Mouse (Mus musculus): ENCODE measurements around the gene Sfxn1. TPM values are rescaled to one million over a fixed set of nuclear protein-coding genes. Genes with fewer than 3 reads are reported as not detected.

The Sfxn1 gene
- polyA plus RNA-seq, 1 experiment, result 0.75 TPM

GRCm38 (mm10) chr13:54102061-54102460, 30.4 kb downstream of the Sfxn1 start:
- no peak for TF ChIP-seq TAL1 (IDR thresholded peaks at IDR 0.05; ENCODE audit: low read length)
- TF ChIP-seq GATA1 (IDR thresholded peaks at IDR 0.05; ENCODE audit: low read length), result no peak
- Histone ChIP-seq H3K4me3 (replicated peaks) (no peak overlapping the region), H3K27me3 (ENCODE audit: control insufficient read depth) (no peaks in the 10 kb centered on the region), H3K9me3 (ENCODE audit: control insufficient read depth, low read length) (no peaks in the 10 kb centered on the region), H3K36me3 (ENCODE audit: control insufficient read depth) (peaks cover 89% of the 10 kb centered on the region), H3K4me1 (ENCODE audit: control insufficient read depth) (no peaks in the 10 kb centered on the region)

- Histone ChIP-seq H3K4me1 (ENCODE audit: control insufficient read depth) (no peaks in the 10 kb centered on the region), H3K36me3 (ENCODE audit: control insufficient read depth) (peaks cover 86% of the 10 kb centered on the region), H3K9me3 (ENCODE audit: control insufficient read depth, low read length) (no peaks in the 10 kb centered on the region), H3K27me3 (ENCODE audit: control insufficient read depth) (no peaks in the 10 kb centered on the region), H3K4me3 (replicated peaks) (no peak overlapping the region)
- TF ChIP-seq GATA1 (IDR thresholded peaks at IDR 0.05; ENCODE audit: low read length) (no peak), TAL1 (IDR thresholded peaks at IDR 0.05; ENCODE audit: low read length) (no peak)
Measured at GRCm38 (mm10) chr13:54103271-54103670, 31.6 kb downstream of the Sfxn1 start.

GRCm38 (mm10) chr13:54103866-54104265, 32.2 kb downstream of the Sfxn1 start:
- Histone ChIP-seq H3K36me3 (ENCODE audit: control insufficient read depth) (peaks cover 83% of the 10 kb centered on the region), H3K9me3 (ENCODE audit: control insufficient read depth, low read length) (no peaks in the 10 kb centered on the region), H3K4me3 (replicated peaks) (no peak overlapping the region), H3K27me3 (ENCODE audit: control insufficient read depth) (no peaks in the 10 kb centered on the region), H3K4me1 (ENCODE audit: control insufficient read depth) (no peaks in the 10 kb centered on the region)
- no peak for TF ChIP-seq TAL1 (IDR thresholded peaks at IDR 0.05; ENCODE audit: low read length)
- TF ChIP-seq GATA1 (IDR thresholded peaks at IDR 0.05; ENCODE audit: low read length), result no peak

- Histone ChIP-seq H3K4me3 (replicated peaks) (no peak overlapping the region), H3K36me3 (ENCODE audit: control insufficient read depth) (peaks cover 2% of the 10 kb centered on the region), H3K27me3 (ENCODE audit: control insufficient read depth) (no peaks in the 10 kb centered on the region), H3K9me3 (ENCODE audit: control insufficient read depth, low read length) (peaks cover 4% of the 10 kb centered on the region; the same call in 1 of the 2 replicates), H3K4me1 (ENCODE audit: control insufficient read depth) (no peaks in the 10 kb centered on the region)
- TF ChIP-seq TAL1 (IDR thresholded peaks at IDR 0.05; ENCODE audit: low read length), result no peak
- TF ChIP-seq GATA1 (IDR thresholded peaks at IDR 0.05; ENCODE audit: low read length), result no peak
Measured at GRCm38 (mm10) chr13:54113819-54114550, 42.3 kb downstream of the Sfxn1 start.

GRCm38 (mm10) chr13:54114931-54115330, 43.3 kb downstream of the Sfxn1 start:
- no peak overlapping the region for H3K4me3 ChIP-seq (replicated peaks)
- H3K27me3 ChIP-seq (ENCODE audit: control insufficient read depth), result no peaks in the 10 kb centered on the region
- no peak for TF ChIP-seq TAL1 (IDR thresholded peaks at IDR 0.05; ENCODE audit: low read length)
- no peak for TF ChIP-seq GATA1 (IDR thresholded peaks at IDR 0.05; ENCODE audit: low read length)
- H3K4me1 ChIP-seq (ENCODE audit: control insufficient read depth), result no peaks in the 10 kb centered on the region
- peaks cover 4% of the 10 kb centered on the region; the same call in 1 of the 2 replicates for H3K9me3 ChIP-seq (ENCODE audit: control insufficient read depth, low read length)
- no peaks in the 10 kb centered on the region for H3K36me3 ChIP-seq (ENCODE audit: control insufficient read depth)

GRCm38 (mm10) chr13:54115779-54116178, 44.1 kb downstream of the Sfxn1 start:
- Histone ChIP-seq H3K27me3 (ENCODE audit: control insufficient read depth) (no peaks in the 10 kb centered on the region), H3K36me3 (ENCODE audit: control insufficient read depth) (no peaks in the 10 kb centered on the region), H3K9me3 (ENCODE audit: control insufficient read depth, low read length) (peaks cover 4% of the 10 kb centered on the region; the same call in 1 of the 2 replicates), H3K4me3 (replicated peaks) (no peak overlapping the region), H3K4me1 (ENCODE audit: control insufficient read depth) (no peaks in the 10 kb centered on the region)
- TF ChIP-seq TAL1 (IDR thresholded peaks at IDR 0.05; ENCODE audit: low read length), result no peak
- no peak for TF ChIP-seq GATA1 (IDR thresholded peaks at IDR 0.05; ENCODE audit: low read length)

GRCm38 (mm10) chr13:54118355-54118754, 46.7 kb downstream of the Sfxn1 start:
- peaks cover 4% of the 10 kb centered on the region; the same call in 1 of the 2 replicates for H3K9me3 ChIP-seq (ENCODE audit: control insufficient read depth, low read length)
- TF ChIP-seq GATA1 (IDR thresholded peaks at IDR 0.05; ENCODE audit: low read length), result no peak
- no peak for TF ChIP-seq TAL1 (IDR thresholded peaks at IDR 0.05; ENCODE audit: low read length)
- H3K36me3 ChIP-seq (ENCODE audit: control insufficient read depth), result no peaks in the 10 kb centered on the region
- no peak overlapping the region for H3K4me3 ChIP-seq (replicated peaks)
- no peaks in the 10 kb centered on the region for H3K4me1 ChIP-seq (ENCODE audit: control insufficient read depth)
- no peaks in the 10 kb centered on the region for H3K27me3 ChIP-seq (ENCODE audit: control insufficient read depth)

GRCm38 (mm10) chr13:54137756-54138410, 66.2 kb downstream of the Sfxn1 start:
- H3K36me3 ChIP-seq (ENCODE audit: control insufficient read depth), result no peaks in the 10 kb centered on the region
- no peaks in the 10 kb centered on the region for H3K4me1 ChIP-seq (ENCODE audit: control insufficient read depth)
- TF ChIP-seq TAL1 (IDR thresholded peaks at IDR 0.05; ENCODE audit: low read length) (no peak), GATA1 (IDR thresholded peaks at IDR 0.05; ENCODE audit: low read length) (no peak)
- no peaks in the 10 kb centered on the region for H3K9me3 ChIP-seq (ENCODE audit: control insufficient read depth, low read length)
- no peak overlapping the region for H3K4me3 ChIP-seq (replicated peaks)
- H3K27me3 ChIP-seq (ENCODE audit: control insufficient read depth), result no peaks in the 10 kb centered on the region

- Histone ChIP-seq H3K36me3 (ENCODE audit: control insufficient read depth) (no peaks in the 10 kb centered on the region), H3K4me1 (ENCODE audit: control insufficient read depth) (no peaks in the 10 kb centered on the region), H3K9me3 (ENCODE audit: control insufficient read depth, low read length) (no peaks in the 10 kb centered on the region), H3K27me3 (ENCODE audit: control insufficient read depth) (no peaks in the 10 kb centered on the region), H3K4me3 (replicated peaks) (no peak overlapping the region)
- TF ChIP-seq GATA1 (IDR thresholded peaks at IDR 0.05; ENCODE audit: low read length), result no peak
- no peak for TF ChIP-seq TAL1 (IDR thresholded peaks at IDR 0.05; ENCODE audit: low read length)
Measured at GRCm38 (mm10) chr13:54143788-54144187, 72.1 kb downstream of the Sfxn1 start.
